Mouse (Mus musculus): ENCODE results near the gene Ahdc1. TPM values are rescaled to one million over a fixed set of nuclear protein-coding genes. Genes with fewer than 3 reads are reported as not detected.

Ahdc1 gene
- total and polyA plus RNA-seq, 2 experiments from 2014 or later: 11.0 to 115 TPM

DNA sequence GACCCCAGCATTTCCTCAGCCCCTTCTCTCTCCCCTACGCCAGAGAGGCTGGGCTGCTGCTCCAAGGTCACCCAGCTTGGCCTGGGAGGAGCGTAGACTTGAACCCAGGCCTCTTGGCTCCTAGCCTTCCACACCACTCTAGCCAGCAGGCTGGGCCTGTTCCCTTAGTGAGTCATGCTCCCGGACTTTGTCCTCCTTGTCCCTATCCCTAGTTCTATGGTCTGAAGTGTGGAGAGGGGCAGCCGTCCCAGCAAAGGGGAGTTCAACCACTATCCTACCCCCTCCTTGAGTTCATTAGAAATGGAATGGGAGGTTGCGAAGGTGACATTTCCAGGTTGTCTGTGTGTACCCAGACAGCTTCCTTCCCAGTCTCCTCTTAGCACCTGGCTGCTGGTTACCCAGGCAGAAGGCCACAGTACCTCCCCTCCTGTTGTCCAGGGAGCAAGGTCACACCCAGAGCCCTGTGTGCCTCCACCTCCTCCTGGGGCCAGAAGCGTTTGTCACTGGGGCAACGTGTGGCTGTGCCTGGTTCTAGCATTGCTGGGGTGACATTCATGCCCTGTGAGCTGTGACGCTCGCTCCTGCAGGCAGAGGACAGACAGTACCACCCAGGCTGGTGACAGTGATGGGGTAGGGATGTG is 39.3 kb downstream of the Ahdc1 start:
- Histone ChIP-seq H3K4me2 (ENCODE audit: low read depth, low read length, poor library complexity, severe bottlenecking) (no peak overlapping the region), H3K9me3 (ENCODE audit: low read length) (no peaks in the 10 kb centered on the region), H3K36me3 (ENCODE audit: insufficient read depth, low read length) (peaks cover 4% of the 10 kb centered on the region), H3K27ac (ENCODE audit: low read depth, low read length) (no peak overlapping the region), H3K4me3 (ENCODE audit: low read depth, low read length) (no peak overlapping the region), H3K9ac (replicated peaks; ENCODE audit: low read length, poor library complexity, severe bottlenecking) (no peak overlapping the region), H3K27me3 (ENCODE audit: insufficient read depth, low read length) (no peaks in the 10 kb centered on the region), H3K4me1 (ENCODE audit: insufficient read depth, low read length) (peaks cover 56% of the 10 kb centered on the region)
- no peak for DNase-seq (ENCODE audit: low spot score)
- WGBS: 59% methylated on average over 9 of the region's 9 CpGs
- ATAC-seq (ENCODE audit: low FRiP score): no peak
- TF ChIP-seq CTCF (IDR thresholded peaks at IDR 0.05): no peak

DNA sequence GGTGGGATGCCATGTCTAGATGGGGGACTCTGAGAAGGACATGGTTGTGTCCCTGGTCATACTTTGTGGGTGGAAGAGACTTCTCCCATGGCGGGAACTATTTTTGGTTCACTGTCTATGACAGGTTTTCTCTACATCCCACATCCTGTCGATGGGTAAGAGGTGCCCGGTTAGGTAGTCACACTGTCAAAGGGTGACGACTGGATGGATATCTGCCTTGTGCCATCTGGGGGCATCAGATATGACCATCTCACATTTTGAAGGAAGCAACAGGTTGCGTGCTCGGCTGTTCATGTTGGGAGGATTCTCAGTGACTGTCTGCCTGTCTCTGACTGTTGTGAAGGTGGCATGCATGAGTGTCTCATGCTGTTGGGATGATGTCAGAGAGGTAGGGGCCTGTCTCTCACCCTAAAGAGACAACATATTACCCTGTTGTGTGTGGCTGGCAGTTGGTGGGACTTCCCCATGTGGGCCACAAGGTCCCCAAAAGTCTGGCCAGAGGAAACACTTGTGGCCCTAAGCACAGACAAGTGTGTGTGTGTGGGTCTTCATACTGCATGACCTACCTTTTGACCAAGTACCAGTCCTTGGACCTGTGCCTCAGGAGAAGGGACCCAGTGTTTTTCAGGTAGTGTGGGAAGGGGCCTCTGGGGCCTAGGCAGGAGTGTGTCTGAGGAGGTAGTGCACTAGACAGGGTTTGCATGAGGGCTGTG is 39.9 kb downstream of the Ahdc1 start:
- Histone ChIP-seq H3K4me2 (ENCODE audit: low read depth, low read length, poor library complexity, severe bottlenecking) (no peak overlapping the region), H3K9ac (replicated peaks; ENCODE audit: low read length, poor library complexity, severe bottlenecking) (0 out of 2 replicates have a peak overlapping the region, but pooled peaks have one; percentile 9), H3K4me3 (ENCODE audit: low read depth, low read length) (no peak overlapping the region), H3K36me3 (ENCODE audit: insufficient read depth, low read length) (peaks cover 9% of the 10 kb centered on the region), H3K9me3 (ENCODE audit: low read length) (no peaks in the 10 kb centered on the region), H3K4me1 (ENCODE audit: insufficient read depth, low read length) (peaks cover 52% of the 10 kb centered on the region), H3K27ac (ENCODE audit: low read depth, low read length) (no peak overlapping the region), H3K27me3 (ENCODE audit: insufficient read depth, low read length) (no peaks in the 10 kb centered on the region)
- no peak for TF ChIP-seq CTCF (IDR thresholded peaks at IDR 0.05)
- no peak for DNase-seq (ENCODE audit: low spot score)
- 93% methylated on average over 6 of the region's 6 CpGs for WGBS
- ATAC-seq (ENCODE audit: low FRiP score): no peak

DNA sequence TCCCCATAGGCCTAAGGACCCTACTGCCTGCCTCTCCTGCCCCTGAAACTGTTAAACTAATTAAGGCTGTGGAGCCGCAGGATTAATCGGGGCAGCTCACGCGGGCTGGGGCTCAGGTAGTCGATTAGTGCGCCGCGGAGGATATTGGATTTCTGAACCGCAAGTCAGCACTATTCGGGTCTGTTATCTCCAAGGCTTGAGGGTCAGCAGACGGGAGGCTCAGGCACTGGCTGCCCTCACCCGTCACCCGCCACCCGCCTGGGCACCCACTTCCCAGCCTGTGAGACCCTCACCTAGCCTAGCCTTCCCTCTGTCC is 40.4 kb downstream of the Ahdc1 start:
- H3K9ac ChIP-seq (replicated peaks; ENCODE audit: low read length, poor library complexity, severe bottlenecking): peak overlapping the region; percentile 9; the same call in 1 of the 2 replicates
- no peak for ATAC-seq (ENCODE audit: low FRiP score)
- H3K4me1 ChIP-seq (ENCODE audit: insufficient read depth, low read length): peaks cover 47% of the 10 kb centered on the region
- WGBS: 34% methylated on average over 14 of the region's 14 CpGs
- no peak overlapping the region for H3K4me3 ChIP-seq (ENCODE audit: low read depth, low read length)
- H3K4me2 ChIP-seq (ENCODE audit: low read depth, low read length, poor library complexity, severe bottlenecking): 0 out of 2 replicates have a peak overlapping the region, but pooled peaks have one; percentile 9
- no peaks in the 10 kb centered on the region for H3K27me3 ChIP-seq (ENCODE audit: insufficient read depth, low read length)
- DNase-seq (ENCODE audit: low spot score): no peak
- H3K27ac ChIP-seq (ENCODE audit: low read depth, low read length): peak overlapping the region; percentile 51
- no peak for TF ChIP-seq CTCF (IDR thresholded peaks at IDR 0.05)
- H3K36me3 ChIP-seq (ENCODE audit: insufficient read depth, low read length): peaks cover 9% of the 10 kb centered on the region
- no peaks in the 10 kb centered on the region for H3K9me3 ChIP-seq (ENCODE audit: low read length)

DNA sequence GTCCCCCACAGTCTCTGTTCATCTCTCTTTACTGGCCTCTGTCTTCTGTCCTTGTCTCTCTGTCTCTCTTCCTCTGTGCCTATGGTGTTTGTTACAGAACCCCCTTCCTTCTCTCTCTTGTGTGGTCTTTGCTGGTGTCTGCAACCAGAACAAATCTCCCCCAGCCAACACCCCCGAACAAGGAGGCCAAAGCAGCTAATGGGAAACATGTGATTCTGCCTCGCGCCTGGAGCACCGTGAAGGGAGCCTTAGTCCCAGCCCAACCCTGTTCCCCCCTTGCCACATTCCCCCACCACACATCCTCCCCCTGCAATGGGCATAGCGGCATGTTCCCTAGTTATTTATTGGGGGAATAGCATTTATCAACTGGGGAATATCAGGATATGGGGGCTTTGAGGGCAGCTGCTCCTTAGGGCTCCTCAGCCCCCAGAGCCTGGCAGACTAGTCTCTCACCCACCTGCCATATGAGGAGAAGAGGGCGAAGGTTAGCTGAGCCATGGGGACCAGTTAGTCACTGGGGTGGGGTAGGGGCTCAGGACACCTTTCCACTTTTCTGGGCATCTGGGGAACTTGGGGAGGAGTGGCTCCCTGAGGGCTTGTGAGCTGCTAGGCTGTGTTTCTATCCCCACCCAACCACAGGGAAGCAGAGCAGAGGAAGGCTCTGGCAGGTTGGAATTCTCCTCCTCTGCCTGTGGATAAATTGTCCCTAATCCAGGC is 41.1 kb downstream of the Ahdc1 start:
- Histone ChIP-seq H3K9me3 (ENCODE audit: low read length) (no peaks in the 10 kb centered on the region), H3K27me3 (ENCODE audit: insufficient read depth, low read length) (no peaks in the 10 kb centered on the region), H3K27ac (ENCODE audit: low read depth, low read length) (peak overlapping the region; percentile 51), H3K4me2 (ENCODE audit: low read depth, low read length, poor library complexity, severe bottlenecking) (0 out of 2 replicates have a peak overlapping the region, but pooled peaks have one; percentile 9), H3K36me3 (ENCODE audit: insufficient read depth, low read length) (peaks cover 9% of the 10 kb centered on the region), H3K4me1 (ENCODE audit: insufficient read depth, low read length) (peaks cover 40% of the 10 kb centered on the region), H3K9ac (replicated peaks; ENCODE audit: low read length, poor library complexity, severe bottlenecking) (peak overlapping the region; percentile 9; the same call in 1 of the 2 replicates), H3K4me3 (ENCODE audit: low read depth, low read length) (no peak overlapping the region)
- 33% methylated on average over 6 of the region's 6 CpGs for WGBS
- ATAC-seq (ENCODE audit: low FRiP score) (no peak), DNase-seq (ENCODE audit: low spot score) (no peak)
- no peak for TF ChIP-seq CTCF (IDR thresholded peaks at IDR 0.05)

DNA sequence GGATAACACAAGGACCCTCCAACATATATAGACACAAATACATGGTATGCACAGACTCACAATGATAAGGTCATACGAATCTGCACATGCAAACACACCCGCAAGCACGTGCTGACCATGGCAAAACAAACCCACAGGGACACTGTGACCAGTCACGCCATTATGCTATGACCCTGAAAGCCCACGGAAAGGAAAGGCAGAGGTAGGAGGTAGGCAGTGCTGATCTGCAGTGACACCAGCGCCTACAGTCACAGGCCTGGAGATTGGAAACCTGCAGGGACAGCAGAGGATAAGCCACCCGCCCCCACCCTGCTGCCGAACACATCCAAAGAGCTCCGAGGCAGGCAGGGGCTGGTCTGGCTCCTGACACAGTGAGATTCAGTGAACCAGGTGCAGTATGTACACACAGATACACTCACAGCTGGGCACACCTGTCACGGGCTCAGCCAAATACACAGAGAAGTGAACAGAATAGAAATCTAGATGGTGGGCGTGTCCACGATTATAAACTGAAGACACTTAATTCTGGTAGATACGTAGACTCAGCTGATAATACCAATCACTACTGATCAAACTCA is 42.0 kb downstream of the Ahdc1 start:
- H3K4me3 ChIP-seq (ENCODE audit: low read depth, low read length): no peak overlapping the region
- H3K27me3 ChIP-seq (ENCODE audit: insufficient read depth, low read length): no peaks in the 10 kb centered on the region
- H3K9ac ChIP-seq (replicated peaks; ENCODE audit: low read length, poor library complexity, severe bottlenecking): 0 out of 2 replicates have a peak overlapping the region, but pooled peaks have one; percentile 19
- no peak for TF ChIP-seq CTCF (IDR thresholded peaks at IDR 0.05)
- H3K27ac ChIP-seq (ENCODE audit: low read depth, low read length): 0 out of 2 replicates have a peak overlapping the region, but pooled peaks have one; percentile 12
- H3K4me2 ChIP-seq (ENCODE audit: low read depth, low read length, poor library complexity, severe bottlenecking): no peak overlapping the region
- ATAC-seq (ENCODE audit: low FRiP score) (no peak), DNase-seq (ENCODE audit: low spot score) (no peak)
- H3K36me3 ChIP-seq (ENCODE audit: insufficient read depth, low read length): peaks cover 9% of the 10 kb centered on the region
- WGBS: 75% methylated on average over 13 of the region's 13 CpGs
- no peaks in the 10 kb centered on the region for H3K9me3 ChIP-seq (ENCODE audit: low read length)
- peaks cover 31% of the 10 kb centered on the region for H3K4me1 ChIP-seq (ENCODE audit: insufficient read depth, low read length)
